26 mouse cellular contexts compared by ENCODE assay signal in the genomic region with DNA sequence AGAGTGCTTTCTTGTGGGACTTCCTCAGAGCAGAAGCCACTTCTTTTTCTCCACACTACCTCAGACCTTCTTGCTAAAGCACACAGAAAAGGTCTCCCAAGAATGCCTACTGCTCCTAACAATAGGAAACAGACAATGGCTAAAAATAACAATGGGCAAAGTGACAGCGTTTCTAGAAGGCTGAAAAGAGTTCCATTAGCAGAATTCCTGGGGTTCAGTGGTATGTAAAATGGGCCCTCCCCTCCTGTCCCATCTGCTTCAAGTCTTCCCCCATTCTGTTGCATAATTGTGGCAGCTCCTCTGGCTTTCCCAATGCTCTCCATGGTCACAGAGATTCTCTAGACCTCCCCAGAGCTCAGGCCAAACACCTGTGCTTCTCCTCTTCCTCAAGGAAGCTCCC. TPM values are rescaled to one million over a fixed set of nuclear protein-coding genes. Genes with fewer than 3 reads are reported as not detected.
DNase-seq lines count a peak whose midpoint lies in the region; ATAC-seq and TF ChIP-seq lines count a peak whose summit lies in the region.
"Had no signal": no experiment of that assay in that cellular context is flagged by ENCODE, and none has a peak within 500 bp of the region (broad histone marks: within the 10 kb centered on the region; RNA-seq: fewer than 3 reads in every experiment).

No protein-coding gene starts in this region.

- H3K4me2 ChIP-seq in lung, postnatal 0 days (replicated peaks; ENCODE audit: low read depth, low read length), result no peak overlapping the region
- H3K4me2 ChIP-seq: hindbrain, embryonic 13.5 days; liver, embryonic 13.5 days; midbrain, embryonic 11.5 days; neural tube, embryonic 15.5 days had no signal

- TF ChIP-seq EP300 in heart, adult 2 months (IDR thresholded peaks at IDR 0.05; ENCODE audit: insufficient read depth, low read depth, low read length), result no peak
- no peak for TF ChIP-seq EP300 in lung, postnatal 0 days (IDR thresholded peaks at IDR 0.05)

- WGBS in heart, adult 2 months, result 15% methylated on average over 1 of the region's 1 CpGs
- WGBS in lung, postnatal 0 days, result 13% methylated on average over 1 of the region's 1 CpGs

- H3K36me3 ChIP-seq in heart, adult 2 months (ENCODE audit: control insufficient read depth, insufficient read depth, low read length), result peaks cover 2% of the 10 kb centered on the region
- H3K36me3 ChIP-seq in lung, postnatal 0 days (ENCODE audit: insufficient read depth, low read length), result no peaks in the 10 kb centered on the region
- H3K36me3 ChIP-seq: hindbrain, embryonic 13.5 days; liver, embryonic 13.5 days had no signal

- no peaks in the 10 kb centered on the region for H3K79me2 ChIP-seq in heart, adult 2 months (replicated peaks; ENCODE audit: control insufficient read depth, insufficient read depth, low read length)

- H3K9me3 ChIP-seq in lung, postnatal 0 days (ENCODE audit: low read length), result no peaks in the 10 kb centered on the region
- H3K9me3 ChIP-seq: hindbrain, embryonic 13.5 days; liver, embryonic 13.5 days; neural tube, embryonic 15.5 days had no signal

- no peak overlapping the region for H3K27ac ChIP-seq in heart, adult 2 months
- no peak overlapping the region for H3K27ac ChIP-seq in lung, postnatal 0 days (ENCODE audit: low read length)
- H3K27ac ChIP-seq: hindbrain, embryonic 13.5 days; left cerebral cortex, adult 2 months; liver, embryonic 13.5 days; neural tube, embryonic 15.5 days had no signal

- intact Hi-C loops in heart, adult 2 months (cut with DNase I), result no loop called here

- no peak overlapping the region for H3K9ac ChIP-seq in heart, adult 2 months (ENCODE audit: low read depth, low read length)
- H3K9ac ChIP-seq in lung, postnatal 0 days (replicated peaks; ENCODE audit: low read depth), result no peak overlapping the region
- H3K9ac ChIP-seq: hindbrain, embryonic 13.5 days; liver, embryonic 13.5 days; neural tube, embryonic 15.5 days had no signal

- DNase-seq in heart, adult 8-10 months (ENCODE audit: low spot score), result peak; percentile 14
- DNase-seq in heart, adult 2 months, result no peak
- peak; percentile 17 for DNase-seq in lung, postnatal 0 days (ENCODE audit: low spot score)
- no peak for DNase-seq in lung, postnatal 14 days
- DNase-seq in ZHBTc4 (ENCODE audit: low read depth, low spot score), result peak; percentile 70
- DNase-seq in retina, embryonic 14.5 days (ENCODE audit: low spot score), result peak; percentile 82
- DNase-seq in adrenal gland, adult (ENCODE audit: inconsistent age in 2 of 2, low spot score in 1 of 2), result no peak
- DNase-seq in thymus, postnatal 0 days (ENCODE audit: low spot score), result no peak
- DNase-seq: adrenal gland, postnatal 36 days; B cell, adult 2 months; cerebellum, adult 11 months; cerebellum, postnatal 10 days; heart, postnatal 10 days; kidney, adult 2 months; kidney, postnatal 10 days; liver, embryonic 13.5 days; lung, adult 2 months; lung, postnatal 36 days; right cerebral cortex, postnatal 14 days; spleen, adult 18-20 months; thymus, postnatal 14 days had no signal

- no peak for ATAC-seq in lung, postnatal 0 days

- H3K27me3 ChIP-seq in heart, adult 2 months (ENCODE audit: control insufficient read depth, insufficient read depth, low read length), result no peaks in the 10 kb centered on the region
- no peaks in the 10 kb centered on the region for H3K27me3 ChIP-seq in lung, postnatal 0 days (replicated peaks; ENCODE audit: insufficient read depth, low read length)
- H3K27me3 ChIP-seq: CH12.LX; hindbrain, embryonic 13.5 days; liver, embryonic 13.5 days; neural tube, embryonic 15.5 days had no signal

- no peaks in the 10 kb centered on the region; the same call in 1 of the 2 replicates for H3K4me1 ChIP-seq in heart, adult 2 months (ENCODE audit: control insufficient read depth, insufficient read depth, low read length)
- H3K4me1 ChIP-seq in lung, postnatal 0 days (ENCODE audit: insufficient read depth, low read depth, low read length), result no peaks in the 10 kb centered on the region
- H3K4me1 ChIP-seq: liver, embryonic 13.5 days had no signal

- no peak for TF ChIP-seq CTCF in heart, adult 2 months (IDR thresholded peaks at IDR 0.05)
- TF ChIP-seq CTCF in lung, postnatal 0 days (IDR thresholded peaks at IDR 0.05), result no peak

- H3K4me3 ChIP-seq in heart, adult 2 months, result no peak overlapping the region
- no peak overlapping the region for H3K4me3 ChIP-seq in lung, postnatal 0 days (ENCODE audit: low read depth, low read length)
- H3K4me3 ChIP-seq: hindbrain, embryonic 13.5 days; left cerebral cortex, adult 2 months; liver, embryonic 13.5 days; neural tube, embryonic 15.5 days had no signal

- TF ChIP-seq POLR2A in heart, adult 2 months (IDR thresholded peaks at IDR 0.05; ENCODE audit: insufficient read depth, low read depth, low read length), result no peak

RNA-seq across cellular contexts. Expression of a gene that starts 31.4 kb away (rescaled TPM):
- 10 to 100 TPM; 65.7 to 97.5 (median 80.6) TPM for total RNA-seq in heart, adult 8-10 months (2022)
- total RNA-seq in heart, adult 2 months (2021), result 10 to 100 TPM; 78.9 to 83.9 TPM
- polyA plus RNA-seq in heart, adult 2 months (2012; rRNA removed), result 15.0 and 25.0 TPM in 2 replicates
- polyA plus RNA-seq in lung, postnatal 0 days (2015; fragmentation: Nextera tagmentation; extraction: Ambion mirVana), result 114 and 116 TPM in 2 replicates
- 5.2 and 6.3 TPM in 2 replicates for polyA plus RNA-seq in thymus, postnatal 0 days (2015; fragmentation: Nextera tagmentation; extraction: Ambion mirVana)

Comparison
In these comparisons a context has a peak if more than half of its experiments do, and no peak if none do; other contexts are left out.
1. DNase-seq: peak in heart, adult 8-10 months (single experiment), lung, postnatal 0 days (single experiment), ZHBTc4 (single experiment) and retina, embryonic 14.5 days (single experiment); none in heart, adult 2 months (0 of 2), lung, postnatal 14 days (single experiment), adrenal gland, adult (0 of 2) and thymus, postnatal 0 days (single experiment).